Mouse (Mus musculus): ENCODE measurements around the gene Nfic.

GRCm38 (mm10) chr10:81432169-81432867, 23.1 kb downstream of the Nfic start:
- no peak for TF ChIP-seq TAL1 (IDR thresholded peaks at IDR 0.05; ENCODE audit: low read length)
- no peak for TF ChIP-seq GATA1 (IDR thresholded peaks at IDR 0.05; ENCODE audit: low read depth, low read length)

Data from MEL (cell line).